Mouse (Mus musculus) liver, embryonic 14.5 days (tissue): ENCODE data around the gene Lim2.

Experiments
- CTCF ChIP-seq: IDR thresholded peaks from 2 replicates; pipeline ENCODE4 v1.5.1; 2016; ENCODE audit warnings: antibody characterized with exemption, low read depth, control low read depth
- EP300 ChIP-seq: IDR thresholded peaks from 2 replicates; pipeline ENCODE4 v1.6.1; 2016; ENCODE audit warnings: antibody characterized with exemption, low read depth

DNA sequence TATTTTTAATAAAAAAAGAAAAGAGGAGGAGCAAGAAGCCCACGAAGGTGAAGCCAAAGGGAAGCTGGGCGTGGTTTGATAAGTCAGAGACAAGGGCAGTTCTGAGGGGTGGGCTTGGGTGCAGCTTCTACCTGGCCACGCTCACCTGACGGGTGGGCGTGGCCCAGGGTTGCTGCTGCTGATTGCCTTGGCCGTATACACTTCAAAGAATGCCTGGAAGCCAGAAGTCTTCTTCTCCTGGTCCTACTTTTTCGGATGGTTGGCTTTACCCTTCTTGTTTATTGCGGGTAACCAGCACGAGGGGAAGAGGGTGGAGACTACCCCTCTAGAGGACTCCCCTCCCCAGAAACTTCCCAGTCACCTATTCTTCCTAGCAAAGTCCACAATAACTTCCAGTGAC, 15.2 kb downstream of the Lim2 start:
- no peak for TF ChIP-seq CTCF
- TF ChIP-seq EP300 = no peak
